ENCODE assay signal across 23 mouse cellular contexts in the genomic region with DNA sequence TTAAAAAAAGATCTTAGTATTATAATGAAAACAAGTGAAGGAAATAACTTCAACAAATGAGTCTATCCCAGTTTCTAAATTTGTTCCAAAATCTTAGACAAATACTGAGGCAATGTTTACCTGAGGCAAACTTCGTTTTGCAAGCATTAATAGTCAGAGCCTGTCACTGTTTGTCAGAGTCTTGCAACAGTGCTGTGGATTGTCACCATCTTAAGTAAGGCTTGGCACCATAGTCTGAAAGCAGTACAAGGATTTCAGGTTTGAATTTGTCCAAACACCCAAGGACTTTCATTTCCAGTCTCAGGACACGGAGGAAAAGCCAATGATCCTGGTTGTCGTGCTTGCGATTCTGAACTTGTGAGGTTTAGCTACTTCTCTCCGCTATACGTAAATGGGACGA. TPM values are rescaled to one million over a fixed set of nuclear protein-coding genes. Genes with fewer than 3 reads are reported as not detected.
DNase-seq lines count a peak whose midpoint lies in the region; ATAC-seq and TF ChIP-seq lines count a peak whose summit lies in the region.
"Had no signal": no experiment of that assay in that cellular context is flagged by ENCODE, and none has a peak within 500 bp of the region (broad histone marks: within the 10 kb centered on the region; RNA-seq: fewer than 3 reads in every experiment).

No protein-coding gene starts in this region.

- no peak overlapping the region for H3K27ac ChIP-seq in stomach, postnatal 0 days (replicated peaks)
- H3K27ac ChIP-seq: hindbrain, embryonic 10.5 days; hindbrain, embryonic 13.5 days had no signal

- H3K27me3 ChIP-seq in stomach, postnatal 0 days (ENCODE audit: control insufficient read depth, insufficient read depth, low read length): no peaks in the 10 kb centered on the region
- H3K27me3 ChIP-seq: hindbrain, embryonic 13.5 days had no signal

- no peak for TF ChIP-seq EP300 in stomach, postnatal 0 days (optimal IDR thresholded peaks at IDR 0.05)

- no peaks in the 10 kb centered on the region for H3K4me1 ChIP-seq in stomach, postnatal 0 days (replicated peaks; ENCODE audit: control insufficient read depth, insufficient read depth)
- H3K4me1 ChIP-seq: hindbrain, embryonic 10.5 days; hindbrain, embryonic 13.5 days had no signal

- no peak overlapping the region for H3K4me2 ChIP-seq in stomach, postnatal 0 days (replicated peaks; ENCODE audit: low read depth)
- H3K4me2 ChIP-seq: heart, embryonic 11.5 days; hindbrain, embryonic 13.5 days had no signal

- peak; percentile 51 to 65 for DNase-seq in lung, adult 18-20 months
- DNase-seq in lung, postnatal 14 days: no peak
- DNase-seq in adipocyte (ENCODE audit: low spot score): peak; percentile 28
- DNase-seq in fat pad, adult 2 months (ENCODE audit: extremely low read depth, low read depth, low spot score): peak; percentile 90
- peak; percentile 73 for DNase-seq in lung, postnatal 25 days (ENCODE audit: low spot score)
- DNase-seq in stomach, postnatal 0 days (ENCODE audit: low spot score): no peak
- DNase-seq in urinary bladder, postnatal 36 days (ENCODE audit: low spot score in 2 of 2): no peak
- DNase-seq: adrenal gland, postnatal 10 days; adrenal gland, postnatal 36 days; cerebellum, adult 18-20 months; cerebellum, adult 9-10 months; cerebellum, postnatal 14 days; forebrain, postnatal 0 days; gastrocnemius, postnatal 10 days; gastrocnemius, postnatal 36 days; heart, adult 11 months had no signal

- no peak overlapping the region for H3K4me3 ChIP-seq in stomach, postnatal 0 days (ENCODE audit: low read depth, low read length)
- H3K4me3 ChIP-seq: hindbrain, embryonic 10.5 days; hindbrain, embryonic 13.5 days had no signal

- no peak for TF ChIP-seq CTCF in stomach, postnatal 0 days (IDR thresholded peaks at IDR 0.05; ENCODE audit: low read depth)

- WGBS in stomach, postnatal 0 days: 52% methylated on average over 7 of the region's 7 CpGs

- H3K9me3 ChIP-seq in stomach, postnatal 0 days (ENCODE audit: control insufficient read depth, low read length): no peaks in the 10 kb centered on the region
- H3K9me3 ChIP-seq: hindbrain, embryonic 10.5 days; hindbrain, embryonic 13.5 days had no signal

- H3K9ac ChIP-seq in stomach, postnatal 0 days (ENCODE audit: low read length): no peak overlapping the region
- H3K9ac ChIP-seq: forebrain, postnatal 0 days; hindbrain, embryonic 13.5 days had no signal

- H3K36me3 ChIP-seq in stomach, postnatal 0 days (ENCODE audit: control insufficient read depth, insufficient read depth, low read length): no peaks in the 10 kb centered on the region
- H3K36me3 ChIP-seq: hindbrain, embryonic 10.5 days; hindbrain, embryonic 13.5 days had no signal

- no peak for ATAC-seq in stomach, postnatal 0 days (ENCODE audit: low FRiP score, low TSS enrichment)
- ATAC-seq: activated CD4-positive, CD25-positive, alpha-beta regulatory T cell, adult 4 months; CD4-positive, CD25-positive, alpha-beta regulatory T cell, adult 4 months; forebrain, embryonic 14.5 days; forebrain, postnatal 0 days; hindbrain, embryonic 16.5 days had no signal

RNA-seq across cellular contexts. Expression of a gene that starts 10.4 kb away (rescaled TPM):
- 4.2 and 4.6 TPM in 2 replicates for polyA plus RNA-seq in stomach, postnatal 0 days (2015; fragmentation: Nextera tagmentation; extraction: Ambion mirVana)
- polyA plus RNA-seq: CD4-positive, CD25-positive, alpha-beta regulatory T cell, adult 4 months had no signal

Comparison
In these comparisons a context has a peak if more than half of its experiments do, and no peak if none do; other contexts are left out.
1. DNase-seq: peak in lung, adult 18-20 months (2 of 2), adipocyte (single experiment), fat pad, adult 2 months (single experiment) and lung, postnatal 25 days (single experiment); none in lung, postnatal 14 days (single experiment), stomach, postnatal 0 days (single experiment) and urinary bladder, postnatal 36 days (0 of 2).